Comparison of ENCODE assay signal across 13 mouse cellular contexts in genomic region chr12:37240975-37241565, GRCm38 (mm10). TPM values are rescaled to one million over a fixed set of nuclear protein-coding genes. Genes with fewer than 3 reads are reported as not detected.
DNase-seq lines count a peak whose midpoint lies in the region; ATAC-seq and TF ChIP-seq lines count a peak whose summit lies in the region.
"Had no signal": no experiment of that assay in that cellular context is flagged by ENCODE, and none has a peak within 500 bp of the region (broad histone marks: within the 10 kb centered on the region; RNA-seq: fewer than 3 reads in every experiment).

No protein-coding gene starts in this region.

- no peaks in the 10 kb centered on the region for H3K36me3 ChIP-seq in kidney, postnatal 0 days (ENCODE audit: insufficient read depth, low read length)
- H3K36me3 ChIP-seq in intestine, embryonic 15.5 days, result no peaks in the 10 kb centered on the region
- H3K36me3 ChIP-seq: hindbrain, embryonic 12.5 days; midbrain, embryonic 15.5 days; neural tube, embryonic 13.5 days had no signal

- no peaks in the 10 kb centered on the region for H3K4me1 ChIP-seq in kidney, postnatal 0 days (replicated peaks; ENCODE audit: insufficient read depth, low read length)
- no peaks in the 10 kb centered on the region for H3K4me1 ChIP-seq in intestine, embryonic 15.5 days (replicated peaks)
- H3K4me1 ChIP-seq: hindbrain, embryonic 12.5 days; midbrain, embryonic 15.5 days; neural tube, embryonic 13.5 days had no signal

- DNase-seq in kidney, postnatal 0 days (ENCODE audit: low spot score), result no peak
- DNase-seq in kidney, adult 18-20 months, result no peak
- peak; percentile 16 for DNase-seq in Muller cell, postnatal 12 days (ENCODE audit: inconsistent ontology term)
- DNase-seq in thymus, postnatal 25 days, result no peak
- no peak for DNase-seq in adrenal gland, postnatal 36 days
- DNase-seq: adrenal gland, adult 8-10 months; cerebellum, adult 11 months had no signal

- H3K4me3 ChIP-seq in kidney, postnatal 0 days (replicated peaks; ENCODE audit: low read depth, low read length), result no peak overlapping the region
- H3K4me3 ChIP-seq in intestine, embryonic 15.5 days (replicated peaks), result no peak overlapping the region
- H3K4me3 ChIP-seq: hindbrain, embryonic 12.5 days; midbrain, embryonic 15.5 days; neural tube, embryonic 13.5 days had no signal

- H3K9me3 ChIP-seq in kidney, postnatal 0 days (replicated peaks; ENCODE audit: low read length), result no peaks in the 10 kb centered on the region
- no peaks in the 10 kb centered on the region for H3K9me3 ChIP-seq in intestine, embryonic 15.5 days
- H3K9me3 ChIP-seq: hindbrain, embryonic 12.5 days; midbrain, embryonic 15.5 days; neural tube, embryonic 13.5 days had no signal

- no peak overlapping the region for H3K9ac ChIP-seq in kidney, postnatal 0 days (ENCODE audit: low read depth, low read length)
- no peak overlapping the region for H3K9ac ChIP-seq in intestine, embryonic 15.5 days
- H3K9ac ChIP-seq: hindbrain, embryonic 12.5 days; lung, embryonic 14.5 days; midbrain, embryonic 15.5 days; neural tube, embryonic 13.5 days had no signal

- no peaks in the 10 kb centered on the region for H3K27me3 ChIP-seq in kidney, postnatal 0 days (ENCODE audit: insufficient read depth, low read length)
- H3K27me3 ChIP-seq in intestine, embryonic 15.5 days (replicated peaks), result no peaks in the 10 kb centered on the region
- H3K27me3 ChIP-seq: hindbrain, embryonic 12.5 days; midbrain, embryonic 15.5 days; neural tube, embryonic 13.5 days had no signal

- ATAC-seq in kidney, postnatal 0 days (replicated peaks; ENCODE audit: low FRiP score, low read depth), result no peak
- ATAC-seq in intestine, embryonic 15.5 days, result peak; percentile 61
- ATAC-seq in megakaryocyte, adult 5-6 weeks (ENCODE audit: poor library complexity, severe bottlenecking), result peak; percentile 48
- ATAC-seq: midbrain, embryonic 15.5 days had no signal

- no peak overlapping the region for H3K27ac ChIP-seq in kidney, postnatal 0 days
- no peak overlapping the region for H3K27ac ChIP-seq in intestine, embryonic 15.5 days
- H3K27ac ChIP-seq: hindbrain, embryonic 12.5 days; midbrain, embryonic 15.5 days; neural tube, embryonic 13.5 days had no signal

- H3K4me2 ChIP-seq in kidney, postnatal 0 days (ENCODE audit: low read length), result 0 out of 2 replicates have a peak overlapping the region, but pooled peaks have one; percentile 4
- 0 out of 2 replicates have a peak overlapping the region, but pooled peaks have one; percentile 5 for H3K4me2 ChIP-seq in intestine, embryonic 15.5 days (replicated peaks)
- H3K4me2 ChIP-seq: hindbrain, embryonic 12.5 days; lung, embryonic 14.5 days; midbrain, embryonic 15.5 days; neural tube, embryonic 13.5 days had no signal

- 72% methylated on average over 5 of the region's 5 CpGs for WGBS in kidney, postnatal 0 days
- 61% methylated on average over 5 of the region's 5 CpGs for WGBS in intestine, embryonic 15.5 days

- no peak for TF ChIP-seq CTCF in kidney, postnatal 0 days (IDR thresholded peaks at IDR 0.05; ENCODE audit: low read depth)

RNA-seq across cellular contexts. Expression of gene Agmo, which starts 0.4 kb away (rescaled TPM):
- polyA plus RNA-seq in kidney, postnatal 0 days (2015; fragmentation: Nextera tagmentation; extraction: Ambion mirVana), result 0.65 and 0.92 TPM in 2 replicates
- 2.2 and 3.1 TPM in 2 replicates for polyA plus RNA-seq in intestine, embryonic 15.5 days (2015; fragmentation: Nextera tagmentation; extraction: Ambion mirVana)
- total RNA-seq in megakaryocyte, adult 5-6 weeks (2015), result 0.87 and 1.1 TPM in 2 replicates
- 0.12 and 0.37 TPM in 2 replicates for total RNA-seq in megakaryocyte, adult 5-6 weeks (2017)
- 1 to 10 TPM; 7.7 to 8.2 TPM for total RNA-seq in adrenal gland, postnatal 36 days (2021)

Comparison
In these comparisons a context has a peak if more than half of its experiments do, and no peak if none do; other contexts are left out.
1. RNA of gene Agmo, which starts 0.4 kb away (total RNA-seq): 7.7 to 8.2 TPM in adrenal gland, postnatal 36 days; 0.12 to 1.1 TPM in megakaryocyte, adult 5-6 weeks; every median in the first group is over 4 times any median in the second.